Mouse (Mus musculus) thymus, postnatal 25 days (tissue): Measurements from ENCODE around the gene Fgfr2.

Source experiments
- DNase-seq: peaks from one replicate; pipeline ENCODE4 v3.0.0; 2022

Fgfr2 gene

DNA sequence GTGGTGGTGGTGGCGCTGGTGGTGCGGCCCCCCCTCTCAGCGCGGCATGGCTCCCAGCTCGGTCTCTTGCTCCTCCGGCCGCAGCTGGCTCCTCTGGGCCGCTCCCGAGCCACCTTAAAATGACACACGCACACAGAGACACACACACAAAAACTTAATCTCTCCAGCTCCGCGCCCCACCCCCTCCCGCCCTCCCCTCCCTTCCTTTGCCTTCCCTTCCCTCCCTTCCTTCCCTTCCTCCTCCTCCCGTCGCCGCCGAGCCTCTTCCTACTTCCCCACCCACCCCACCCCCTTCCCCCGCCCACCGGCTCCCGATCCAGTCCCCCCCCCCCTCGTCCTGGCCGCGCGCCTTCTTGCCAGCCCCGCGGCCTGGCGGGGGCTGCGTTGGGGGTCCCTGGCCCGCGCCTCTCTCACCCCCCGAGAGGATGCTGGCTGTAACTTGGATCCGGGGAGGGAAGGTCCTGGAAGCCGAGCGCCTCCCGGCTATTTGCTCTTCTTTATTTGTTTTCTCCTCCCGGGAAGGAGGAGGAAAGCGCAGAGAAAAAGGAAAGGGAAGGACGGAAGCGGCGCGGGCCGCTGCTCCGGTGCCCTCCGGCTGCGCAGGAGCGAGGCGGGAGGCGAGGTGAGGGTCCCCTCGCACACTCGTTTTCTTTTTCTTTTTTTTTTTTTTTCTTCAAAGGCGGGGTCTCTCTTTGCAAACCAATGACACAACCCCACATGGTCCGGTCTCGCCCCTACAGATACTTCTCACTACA is at the start of gene Fgfr2:
Gene Fgfr2, minus strand, starts transcription at position 107 of the 755 bp plus-strand sequence.
- DNase-seq: no peak

- no peak for DNase-seq
Observed at GRCm38 (mm10) chr7:133171403-133172032, 48.4 kb upstream of the Fgfr2 start.

DNA sequence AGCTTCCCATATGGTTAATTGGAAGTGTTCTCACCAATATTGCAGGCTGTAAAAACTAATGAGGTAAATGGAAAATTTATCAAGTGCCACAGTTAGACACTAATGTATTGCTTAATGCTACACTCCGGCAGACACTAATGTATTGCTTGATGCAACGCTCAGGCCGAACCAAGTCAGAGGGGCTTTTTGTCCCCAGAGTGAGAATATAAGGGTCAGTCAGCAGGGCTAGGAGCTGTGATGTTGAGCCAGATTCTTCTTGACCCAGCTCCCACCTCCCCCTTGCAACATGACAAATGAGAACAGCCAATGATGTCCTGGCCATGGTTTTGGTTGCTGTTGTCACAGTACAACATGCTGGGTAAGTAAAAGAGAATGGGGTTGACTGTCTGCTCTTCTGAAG is 45.8 kb upstream of the Fgfr2 start:
- DNase-seq: no peak

DNA sequence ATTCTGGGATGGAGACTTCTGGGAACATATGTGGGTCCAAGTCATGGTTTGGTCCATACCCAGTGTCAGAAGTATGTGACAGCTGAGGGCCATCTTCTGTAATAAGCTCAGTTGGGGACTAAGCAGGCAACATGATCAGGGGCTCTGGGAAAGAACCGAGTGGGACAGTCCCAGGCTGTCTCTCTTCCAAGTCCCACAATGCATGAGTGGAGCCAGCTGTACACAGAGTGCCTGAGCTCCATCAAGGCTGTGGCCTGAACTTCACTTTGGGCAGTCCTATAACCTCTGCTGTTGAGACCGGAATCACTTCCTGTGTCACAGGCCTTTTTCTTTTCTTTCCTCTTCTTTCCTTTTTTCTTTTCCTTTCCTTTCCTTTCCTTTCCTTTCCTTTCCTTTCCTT is 44.8 kb upstream of the Fgfr2 start:
- DNase-seq: no peak

DNA sequence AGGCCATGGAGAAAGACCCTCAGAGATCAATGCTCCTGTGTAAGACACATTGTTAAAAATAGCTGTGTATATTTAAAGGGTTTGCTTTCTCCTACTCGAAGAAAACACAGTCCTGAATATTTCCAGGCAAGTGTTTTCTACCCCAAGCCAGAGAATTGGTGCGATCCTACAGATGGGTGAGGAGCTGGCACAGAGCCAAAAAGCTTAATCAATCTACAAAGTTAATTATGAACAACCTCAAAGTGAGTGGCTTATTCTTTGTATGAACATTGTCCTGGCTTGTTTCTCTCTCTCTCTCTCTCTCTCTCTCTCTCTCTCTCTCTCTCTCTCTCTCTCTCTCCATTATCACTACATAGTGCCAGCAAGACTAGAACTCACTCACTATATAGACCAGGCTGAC is 41.6 kb upstream of the Fgfr2 start:
- DNase-seq: no peak

DNA sequence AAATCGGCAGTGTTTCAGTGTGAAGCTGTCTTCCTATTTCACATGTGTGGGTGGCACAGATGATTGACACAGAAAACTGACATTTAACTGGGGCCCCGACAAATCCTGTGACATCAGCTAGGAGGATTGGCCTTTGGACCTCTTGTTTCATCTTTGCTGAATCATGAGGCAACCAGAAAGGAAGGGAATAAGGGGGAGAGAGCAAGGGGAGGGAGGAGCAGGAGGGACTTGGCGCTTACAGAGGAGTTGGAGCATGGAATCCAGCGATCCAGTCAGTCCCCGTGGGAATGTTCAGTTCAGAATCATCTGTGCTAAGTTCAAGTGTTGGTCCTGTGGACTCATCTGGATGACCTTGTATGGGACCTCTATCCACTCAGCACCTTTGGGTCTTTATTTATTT is 39.9 kb upstream of the Fgfr2 start:
- DNase-seq: no peak

GRCm38 (mm10) chr7:133162131-133162530 is 39.0 kb upstream of the Fgfr2 start:
- DNase-seq: no peak

- DNase-seq: no peak
Observed at GRCm38 (mm10) chr7:133161362-133162080, 38.4 kb upstream of the Fgfr2 start.

GRCm38 (mm10) chr7:133159519-133159918 is 36.4 kb upstream of the Fgfr2 start:
- no peak for DNase-seq

DNA sequence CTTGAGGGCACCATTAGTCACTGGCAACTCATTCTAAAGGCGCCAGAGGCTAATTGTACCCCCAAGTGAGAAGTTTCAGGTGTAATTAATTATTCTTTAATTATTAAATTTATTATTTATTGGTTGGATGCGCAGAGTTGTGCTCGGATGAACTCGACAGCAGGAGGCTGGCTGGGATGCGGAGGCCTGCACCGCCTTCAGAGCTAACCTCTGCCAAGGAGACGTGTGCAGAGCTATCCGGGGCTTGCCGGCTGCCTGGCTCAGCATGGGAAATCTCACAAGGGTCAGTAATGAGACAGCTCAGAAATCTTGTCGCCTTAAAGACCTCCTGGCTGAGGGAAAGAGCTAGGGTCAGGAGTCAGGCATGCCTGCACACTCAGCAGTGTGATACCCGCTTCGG is 32.5 kb upstream of the Fgfr2 start:
- no peak for DNase-seq

DNA sequence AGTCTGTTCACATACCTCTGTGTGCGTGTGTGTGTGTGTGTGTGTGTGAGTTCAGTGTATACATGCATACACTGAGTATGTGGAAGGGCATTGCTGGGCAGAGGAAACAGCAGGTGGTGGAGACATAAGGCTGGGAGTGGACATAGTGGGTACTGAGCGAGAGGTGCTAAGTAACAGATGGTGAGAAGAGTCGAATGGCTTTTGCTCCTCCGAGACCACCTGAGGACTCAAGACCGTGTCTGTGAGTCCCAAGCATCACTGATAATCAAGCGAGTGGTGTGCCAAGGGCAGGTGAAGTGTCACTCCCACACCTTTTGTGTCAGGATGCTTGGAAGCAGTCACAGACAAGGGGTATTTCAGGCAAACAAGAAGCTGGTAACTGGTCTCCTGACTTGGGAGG is 31.7 kb upstream of the Fgfr2 start:
- no peak for DNase-seq

DNA sequence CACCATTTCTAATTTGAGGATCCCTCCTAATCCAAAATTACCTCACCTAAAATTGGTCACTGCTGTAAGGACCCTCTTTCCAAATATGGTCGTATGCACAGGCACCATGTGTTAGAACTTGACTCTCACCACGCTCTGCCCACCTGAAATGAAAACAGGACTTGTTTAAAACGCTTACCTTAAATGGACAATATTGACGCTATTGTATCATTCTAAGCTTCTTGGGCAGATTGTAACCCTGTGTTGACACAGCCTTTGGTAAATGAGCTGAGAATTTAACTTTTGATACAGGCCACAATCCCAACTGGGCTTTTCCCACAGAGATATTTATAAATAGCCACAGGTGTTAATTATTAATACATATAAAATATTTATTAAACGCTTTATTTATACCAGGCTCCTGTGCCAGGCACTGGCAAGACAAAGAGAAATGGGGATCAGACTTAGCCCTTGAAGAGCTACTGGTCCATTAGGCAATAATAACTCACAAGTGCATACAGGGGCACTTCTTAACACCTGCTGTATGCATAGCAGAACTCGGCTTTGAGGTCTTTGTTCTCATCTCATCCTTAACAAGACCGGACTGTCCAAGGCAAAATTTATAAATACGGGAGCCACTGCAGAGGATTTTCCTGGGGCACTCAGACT is 16.7 kb upstream of the Fgfr2 start:
- DNase-seq: no peak

GRCm38 (mm10) chr7:133133552-133133951 is 10.4 kb upstream of the Fgfr2 start:
- no peak for DNase-seq

DNA sequence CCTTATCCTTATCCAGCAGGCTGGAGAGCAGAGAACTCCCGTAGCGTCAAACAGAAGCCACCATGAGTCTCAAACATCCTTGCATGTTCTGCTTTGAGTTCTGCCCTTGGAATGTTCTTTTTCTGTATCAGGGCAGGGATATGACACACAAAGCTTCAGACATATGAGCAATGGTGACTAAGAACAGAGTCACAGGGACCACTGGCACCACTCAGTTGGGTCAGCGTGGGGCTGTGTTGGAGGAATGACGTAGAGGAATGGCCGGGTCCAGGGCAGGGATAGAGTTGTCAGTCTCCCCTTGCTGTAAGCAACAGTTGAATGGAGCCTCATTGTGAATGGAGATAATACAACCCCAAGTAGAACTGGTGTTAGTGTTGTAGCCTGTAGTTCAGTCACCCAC is 9.6 kb upstream of the Fgfr2 start:
- DNase-seq: no peak

DNA sequence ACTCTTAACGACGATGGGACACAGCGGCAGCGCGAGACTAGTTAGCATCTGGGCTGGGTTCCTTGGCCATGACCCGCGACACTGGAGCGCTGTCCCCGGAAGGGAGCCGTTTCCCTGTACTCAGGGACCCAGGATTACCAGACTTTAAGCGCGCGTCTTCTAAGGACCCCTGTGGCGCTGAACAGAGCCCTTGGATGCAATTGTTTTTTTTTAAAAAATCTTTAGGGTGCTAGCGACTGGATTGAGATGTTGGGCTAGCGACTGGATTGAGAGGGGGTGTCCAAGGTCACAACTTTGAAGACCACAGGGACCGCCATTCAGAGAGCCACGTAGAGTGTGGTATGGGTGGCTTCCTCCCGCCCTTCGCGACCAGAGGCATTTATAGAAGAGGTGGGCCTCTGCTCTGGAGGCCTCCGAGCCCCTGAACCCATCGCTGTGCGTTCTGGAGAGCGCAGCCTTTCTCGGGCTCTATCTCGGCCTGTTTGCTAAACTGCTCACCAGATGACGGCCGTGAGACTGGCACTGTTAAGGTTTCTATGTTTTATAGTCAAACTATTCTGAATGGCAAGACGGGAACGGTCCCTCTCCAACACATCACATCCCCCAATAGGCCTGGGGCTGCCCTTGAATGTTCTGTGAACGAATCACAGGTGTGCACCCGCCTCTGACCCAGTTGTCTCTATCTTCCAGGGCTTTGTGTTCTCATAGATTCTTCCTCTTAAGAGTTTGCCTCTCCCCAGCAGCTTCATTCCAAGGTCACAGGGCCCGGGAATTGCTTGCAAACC is 1.7 kb upstream of the Fgfr2 start:
- DNase-seq: no peak

DNA sequence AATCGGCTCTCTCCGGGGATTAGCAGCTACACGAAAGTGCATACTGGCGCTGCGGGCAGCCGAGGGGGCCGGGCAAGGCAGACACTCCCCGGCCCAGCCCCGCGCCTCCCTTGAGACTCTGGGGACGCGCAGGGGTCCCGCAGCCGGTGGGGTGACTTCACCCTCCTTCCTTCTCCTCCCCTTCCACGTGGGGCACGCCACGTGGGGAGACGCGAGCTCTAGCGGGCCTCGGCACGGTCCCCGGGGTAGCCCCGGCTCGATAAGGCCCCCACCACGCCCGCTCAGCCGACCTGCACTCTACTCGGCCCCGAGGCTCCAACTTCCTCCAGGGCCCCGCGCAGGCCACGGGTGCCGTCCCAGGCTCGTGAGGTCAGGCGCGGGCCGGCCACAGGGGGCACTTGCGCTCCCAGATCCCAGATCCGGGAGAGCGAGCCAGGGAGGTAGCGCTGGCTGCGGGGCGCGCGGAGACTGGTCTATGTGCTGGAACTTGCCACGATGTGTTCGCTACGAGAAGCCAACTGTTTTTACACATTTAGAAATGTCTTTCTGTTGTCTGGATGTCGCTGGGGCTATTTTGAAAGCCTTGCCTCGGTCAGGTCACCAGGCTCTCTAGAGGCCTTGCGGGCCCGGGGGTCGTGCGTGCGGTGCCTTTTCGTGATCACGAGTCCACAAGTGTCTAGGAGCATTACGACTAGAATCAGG is 1.0 kb upstream of the Fgfr2 start, which contains the start of gene Ctbp2:
Gene Ctbp2, minus strand, starts transcription at position 356 of the 702 bp plus-strand sequence.
- DNase-seq: peak; percentile 18

- DNase-seq: no peak
Observed at GRCm38 (mm10) chr7:133122379-133123243, 539 bp downstream of the Fgfr2 start.

GRCm38 (mm10) chr7:133121661-133122378 is 1.3 kb downstream of the Fgfr2 start:
- no peak for DNase-seq

- DNase-seq: no peak
Observed at GRCm38 (mm10) chr7:133121080-133121607, 2.0 kb downstream of the Fgfr2 start.

GRCm38 (mm10) chr7:133120221-133120751 is 2.9 kb downstream of the Fgfr2 start:
- DNase-seq: no peak
